Mouse (Mus musculus) large intestine, adult 2 months (tissue): ENCODE measurements around the gene Efcab3. TPM values are rescaled to one million over a fixed set of nuclear protein-coding genes. Genes with fewer than 3 reads are reported as not detected.
"Not testable (repeated sequence)": the region's sequence is repeated elsewhere in the genome, so short reads cannot be mapped to it uniquely, and the experiment has no call there.

ENCODE experiments used
- DNase-seq: peaks from one replicate; pipeline ENCODE4 v3.0.0-alpha.2; 2012; ENCODE audit warnings: low read depth, low spot score
- WGBS: fragments of 180-500 bp; shearing (Covaris S2); methylation state at CpG from one replicate; pipeline ENCODE4 v1.1.7; 2018; 5-methylcytosine and 5-hydroxymethylcytosine counted together
- polyA plus RNA-seq: library from polyadenylated mRNA; depleted of rRNA; stranded (reverse); fragments of >200 nt; gene quantifications from 2 replicates; pipeline ENCODE4 v1.2.3, GENCODE M21; 2012; rRNA removed

Efcab3 gene
- not detected in 2 replicates for polyA plus RNA-seq

DNA sequence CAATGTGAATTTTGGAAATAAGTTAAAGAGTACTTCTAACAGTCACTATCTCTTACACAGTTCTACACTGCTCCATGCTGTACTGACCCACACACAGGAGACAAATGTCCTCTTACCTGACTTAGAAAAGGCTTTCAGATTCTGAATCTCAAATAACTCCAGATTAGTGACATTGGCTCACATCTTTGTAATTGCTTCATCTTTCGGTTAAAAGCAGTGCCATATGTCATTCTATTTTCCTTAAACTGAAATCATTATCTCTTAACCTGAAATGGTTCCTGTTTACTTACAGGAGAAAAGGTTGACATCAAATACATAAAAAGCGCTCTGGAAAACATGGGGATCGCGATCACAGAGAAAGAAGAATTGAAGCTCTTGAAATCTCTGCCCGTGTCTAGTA lies at the start of gene Efcab3:
Gene Efcab3 (plus strand): TSS at position 301 of the 400 bp plus-strand sequence.
- 86% methylated on average over 5 of the region's 5 CpGs for WGBS
- DNase-seq = no peak

GRCm38 (mm10) chr11:105021071-105021470 lies 42.3 kb upstream of the Efcab3 start:
- no peak for DNase-seq
- 66% methylated on average over 7 of the region's 7 CpGs for WGBS

GRCm38 (mm10) chr11:105028744-105029348 lies 34.5 kb upstream of the Efcab3 start:
- 22% methylated on average over 6 of the region's 6 CpGs for WGBS
- no peak for DNase-seq

DNA sequence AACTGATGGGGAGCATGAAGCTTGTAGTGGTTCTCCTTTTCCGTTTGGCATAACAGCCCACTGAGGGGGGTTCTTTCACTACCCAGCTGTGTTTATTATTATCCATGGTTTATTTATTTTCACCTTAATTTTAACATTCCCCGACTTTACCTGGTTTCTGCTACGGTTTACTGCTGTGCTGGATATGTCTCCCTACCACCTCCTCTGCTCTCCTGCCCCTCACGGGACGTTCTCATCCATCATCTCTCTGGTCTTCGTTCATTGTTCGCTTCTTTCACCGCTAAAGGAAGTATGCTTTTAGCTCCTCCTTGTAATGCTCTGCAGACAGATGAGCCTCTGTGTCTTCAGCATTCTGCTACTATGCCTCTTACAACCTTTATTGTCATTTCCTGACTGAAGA lies 33.9 kb upstream of the Efcab3 start:
- no peak for DNase-seq
- WGBS = 54% methylated on average over 8 of the region's 8 CpGs

GRCm38 (mm10) chr11:105030229-105030628 lies 33.2 kb upstream of the Efcab3 start:
- DNase-seq = no peak
- WGBS = 75% methylated on average over 6 of the region's 6 CpGs

DNA sequence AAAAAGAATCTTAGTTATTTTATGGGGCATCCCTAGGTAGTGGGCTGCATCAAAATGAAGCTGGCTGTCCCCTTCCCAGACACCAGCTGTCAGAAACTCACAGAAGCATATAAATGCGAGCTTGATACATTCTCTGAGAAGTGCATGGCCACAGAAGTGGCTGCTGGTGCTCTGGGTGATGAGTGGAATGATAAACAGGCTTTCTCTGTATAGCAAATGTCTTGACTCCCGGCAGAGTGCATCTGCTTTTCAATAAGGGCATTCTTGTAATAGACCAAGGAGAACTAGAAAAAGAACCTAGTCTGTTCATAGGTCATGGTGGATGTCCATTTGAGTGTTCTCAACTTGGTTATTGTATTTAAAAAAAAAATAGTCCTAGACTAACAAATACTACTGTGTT lies 32.3 kb upstream of the Efcab3 start:
- WGBS = 53% methylated on average over 2 of the region's 2 CpGs
- DNase-seq = no peak

GRCm38 (mm10) chr11:105035081-105035480 lies 28.3 kb upstream of the Efcab3 start:
- 85% methylated on average over 1 of the region's 1 CpGs for WGBS
- DNase-seq = no peak

GRCm38 (mm10) chr11:105112448-105112847 lies 49.1 kb downstream of the Efcab3 start:
- 74% methylated on average over 22 of the region's 22 CpGs for WGBS
- not testable (repeated sequence) for DNase-seq

DNA sequence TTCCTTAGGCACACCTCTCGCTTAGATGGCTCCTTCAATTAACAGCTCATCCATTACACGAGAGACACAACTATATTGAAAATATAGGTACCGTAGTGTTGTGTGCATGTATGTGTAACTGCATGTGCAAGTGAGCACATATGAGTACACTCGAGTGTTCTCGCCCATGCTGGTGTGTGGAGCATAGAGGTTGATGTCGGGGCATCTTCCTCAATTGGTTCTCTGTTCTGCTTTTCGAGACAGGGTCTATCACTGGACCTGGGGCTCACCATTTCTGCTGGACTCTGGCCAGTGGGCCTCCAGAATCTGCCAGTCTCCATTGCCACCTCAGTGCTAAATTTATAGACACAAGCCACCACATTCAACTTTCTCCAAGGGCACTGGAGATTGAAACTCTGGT lies 54.4 kb downstream of the Efcab3 start:
- no peak for DNase-seq

DNA sequence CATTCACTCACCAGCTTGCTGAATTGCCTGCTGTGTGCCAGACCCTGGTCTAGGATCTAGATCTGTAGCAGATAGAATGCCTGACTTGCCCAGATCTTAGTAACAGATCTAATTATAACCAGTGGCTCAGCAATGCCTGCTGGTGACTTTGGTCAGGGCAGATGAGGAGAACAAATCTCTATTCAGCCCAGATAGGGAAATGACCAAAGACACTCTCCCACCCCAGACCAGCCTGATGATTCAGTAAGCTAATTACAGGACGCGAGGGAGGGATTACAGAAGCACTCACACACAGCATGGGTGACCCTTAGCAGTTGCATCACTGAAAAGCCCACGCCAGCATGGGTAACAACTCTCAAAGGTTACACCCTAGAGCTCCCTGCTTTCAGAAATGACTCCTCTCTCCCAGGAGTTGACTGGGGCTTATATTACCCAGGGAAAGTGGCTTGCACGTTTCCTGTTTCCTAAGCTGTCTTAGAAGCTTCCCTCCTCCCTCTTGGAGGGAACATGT lies 57.2 kb downstream of the Efcab3 start:
- DNase-seq = no peak
- 27% methylated on average over 4 of the region's 4 CpGs for WGBS

More for the DNA sequence above, 54.4 kb downstream of the Efcab3 start:
- 88% methylated on average over 7 of the region's 7 CpGs for WGBS

GRCm38 (mm10) chr11:105121792-105122191 lies 58.4 kb downstream of the Efcab3 start:
- DNase-seq = not testable (repeated sequence)
- 70% methylated on average over 5 of the region's 5 CpGs for WGBS

GRCm38 (mm10) chr11:105123986-105124385 lies 60.6 kb downstream of the Efcab3 start:
- DNase-seq = peak; percentile 28
- 5% methylated on average over 9 of the region's 9 CpGs for WGBS

GRCm38 (mm10) chr11:105125735-105126519 lies 62.5 kb downstream of the Efcab3 start, which contains the start of gene Mettl2:
Mettl2 (plus strand) TSS chr11:105126425.
- DNase-seq = peak; percentile 58
- 2% methylated on average over 37 of the region's 38 CpGs for WGBS

- WGBS = under 1% methylated on average over 49 of the region's 49 CpGs
- DNase-seq = no peak
These were observed 63.2 kb downstream of the Efcab3 start for GRCm38 (mm10) chr11:105126520-105127029.

- no peak for DNase-seq
- whole genome bisulfite sequencing = 87% methylated on average over 7 of the region's 7 CpGs
These were observed 72.3 kb downstream of the Efcab3 start for GRCm38 (mm10) chr11:105135692-105136091.

- WGBS = 94% methylated on average over 2 of the region's 2 CpGs
- DNase-seq = not testable (repeated sequence)
These were observed 73.9 kb downstream of the Efcab3 start for GRCm38 (mm10) chr11:105137255-105137654.

DNA sequence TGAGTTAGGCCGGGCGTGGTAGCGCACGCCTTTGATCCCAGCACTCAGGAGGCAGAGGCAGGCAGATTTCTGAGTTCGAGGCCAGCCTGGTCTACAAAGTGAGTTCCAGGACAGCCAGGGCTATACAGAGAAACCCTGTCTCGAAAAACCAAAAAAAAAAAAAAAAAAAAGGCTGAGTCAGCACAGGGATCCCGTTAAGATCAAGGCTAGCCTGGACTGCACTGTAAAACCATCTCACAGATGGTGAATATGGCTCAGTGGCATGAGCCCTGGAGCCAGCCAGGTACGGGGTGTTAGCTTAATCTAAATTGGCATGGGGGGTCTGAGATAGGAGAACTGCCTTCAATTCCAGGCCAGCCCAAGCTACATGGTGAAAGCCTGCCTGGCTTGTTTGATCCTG lies 77.1 kb downstream of the Efcab3 start:
- 97% methylated on average over 7 of the region's 8 CpGs for WGBS
- DNase-seq = not testable (repeated sequence)

- DNase-seq = no peak
- WGBS = 93% methylated on average over 5 of the region's 5 CpGs
These were observed 77.7 kb downstream of the Efcab3 start for GRCm38 (mm10) chr11:105141115-105141514.

- no peak for DNase-seq
These were observed 80.2 kb downstream of the Efcab3 start for GRCm38 (mm10) chr11:105143564-105143963.

GRCm38 (mm10) chr11:105144084-105144483 lies 80.7 kb downstream of the Efcab3 start:
- no peak for DNase-seq

More at GRCm38 (mm10) chr11:105144084-105144483, 80.7 kb downstream of the Efcab3 start:
- 78% methylated on average over 3 of the region's 3 CpGs for WGBS
